ENCODE assay signal across 14 mouse cellular contexts in genomic region chr12:92239956-92240699, GRCm38 (mm10).
DNase-seq lines count a peak whose midpoint lies in the region; ATAC-seq lines count a peak whose summit lies in the region.
"Had no signal": no experiment of that assay in that cellular context is flagged by ENCODE, and none has a peak within 500 bp of the region (broad histone marks: within the 10 kb centered on the region; RNA-seq: fewer than 3 reads in every experiment).

No protein-coding gene starts in this region.

- H3K27ac ChIP-seq in midbrain, embryonic 13.5 days = 0 out of 2 replicates have a peak overlapping the region, but pooled peaks have one; percentile 25
- H3K27ac ChIP-seq: embryonic facial prominence, embryonic 15.5 days; limb, embryonic 12.5 days; liver, embryonic 14.5 days had no signal

- H3K9me3 ChIP-seq in midbrain, embryonic 13.5 days = no peaks in the 10 kb centered on the region
- H3K9me3 ChIP-seq: embryonic facial prominence, embryonic 15.5 days; limb, embryonic 12.5 days had no signal

- H3K36me3 ChIP-seq in midbrain, embryonic 13.5 days = no peaks in the 10 kb centered on the region
- H3K36me3 ChIP-seq: embryonic facial prominence, embryonic 15.5 days; limb, embryonic 12.5 days had no signal

- ATAC-seq in frontal cortex, adult (ENCODE audit: low TSS enrichment) = peak; percentile 78; the same call in 1 of the 2 replicates
- peak; percentile 34; the same call in 1 of the 2 replicates for ATAC-seq in midbrain, embryonic 13.5 days
- ATAC-seq in granulocyte monocyte progenitor cell, adult 5-6 weeks (replicated peaks; ENCODE audit: poor library complexity, severe bottlenecking) = no peak
- ATAC-seq: lung, postnatal 0 days had no signal

- H3K4me1 ChIP-seq in midbrain, embryonic 13.5 days (replicated peaks) = 0 out of 2 replicates have a peak, but pooled peaks cover 8% of the 10 kb centered on the region
- H3K4me1 ChIP-seq: embryonic facial prominence, embryonic 15.5 days; limb, embryonic 12.5 days had no signal

- no peaks in the 10 kb centered on the region for H3K27me3 ChIP-seq in midbrain, embryonic 13.5 days
- H3K27me3 ChIP-seq: embryonic facial prominence, embryonic 15.5 days; limb, embryonic 12.5 days had no signal

- DNase-seq in frontal cortex, postnatal 10 days (ENCODE audit: low spot score in 2 of 2) = no peak
- peak; percentile 8 to 25 for DNase-seq in right cerebral cortex, adult 2 months (ENCODE audit: low spot score in 2 of 2)
- DNase-seq in right cerebral cortex, postnatal 36 days (ENCODE audit: low spot score in 2 of 2) = no peak
- DNase-seq in lung, postnatal 4 days = no peak
- DNase-seq: cerebellum, adult 18-20 months; kidney, adult 18-20 months; kidney, postnatal 25 days had no signal

- no peak overlapping the region for H3K4me3 ChIP-seq in midbrain, embryonic 13.5 days (replicated peaks)
- H3K4me3 ChIP-seq: embryonic facial prominence, embryonic 15.5 days; limb, embryonic 12.5 days had no signal

- H3K9ac ChIP-seq in midbrain, embryonic 13.5 days (replicated peaks) = no peak overlapping the region
- H3K9ac ChIP-seq: embryonic facial prominence, embryonic 15.5 days; limb, embryonic 12.5 days; liver, embryonic 14.5 days had no signal

- 59% methylated on average over 5 of the region's 5 CpGs for WGBS in midbrain, embryonic 13.5 days

- no peak overlapping the region for H3K4me2 ChIP-seq in midbrain, embryonic 13.5 days (replicated peaks)
- H3K4me2 ChIP-seq: embryonic facial prominence, embryonic 15.5 days; limb, embryonic 12.5 days had no signal

Comparison
In these comparisons a context has a peak if more than half of its experiments do, and no peak if none do; other contexts are left out.
1. DNase-seq: peak in right cerebral cortex, adult 2 months (2 of 2); none in frontal cortex, postnatal 10 days (0 of 2), right cerebral cortex, postnatal 36 days (0 of 2) and lung, postnatal 4 days (0 of 2).